Mouse (Mus musculus): ENCODE data around the gene Ankrd13d.

Gene Ankrd13d

GRCm38 (mm10) chr19:4282898-4283553, at the start of gene Ankrd13d:
Ankrd13d (minus strand) TSS chr19:4283137.
- in situ Hi-C loops (cut with MboI; ENCODE audit: unreplicated experiment in 2 of 2), result no loop called here

GRCm38 (mm10) chr19:4332653-4333052, 49.7 kb upstream of the Ankrd13d start:
- in situ Hi-C loops (cut with MboI; ENCODE audit: unreplicated experiment in 2 of 2), result loop anchor here in 1 of 2 experiments (5.0 kb wide), 1 partner anchor 85 kb away; no protein-coding TSS in a partner anchor

- in situ Hi-C loops (cut with MboI; ENCODE audit: unreplicated experiment in 2 of 2), result loop anchor here in 1 of 2 experiments (5.0 kb wide), 1 partner anchor 86 kb away; no protein-coding TSS in a partner anchor
Observed at GRCm38 (mm10) chr19:4331273-4331672, 48.3 kb upstream of the Ankrd13d start.

GRCm38 (mm10) chr19:4330603-4331002, 47.7 kb upstream of the Ankrd13d start:
- in situ Hi-C loops (cut with MboI; ENCODE audit: unreplicated experiment in 2 of 2), result loop anchor here in 1 of 2 experiments (5.0 kb wide), 1 partner anchor 87 kb away; no protein-coding TSS in a partner anchor

GRCm38 (mm10) chr19:4328737-4329304, 45.9 kb upstream of the Ankrd13d start:
- in situ Hi-C loops (cut with MboI; ENCODE audit: unreplicated experiment in 2 of 2), result no loop called here

GRCm38 (mm10) chr19:4326881-4327280, 43.9 kb upstream of the Ankrd13d start:
- in situ Hi-C loops (cut with MboI; ENCODE audit: unreplicated experiment in 2 of 2), result no loop called here

GRCm38 (mm10) chr19:4326106-4326505, 43.2 kb upstream of the Ankrd13d start:
- in situ Hi-C loops (cut with MboI; ENCODE audit: unreplicated experiment in 2 of 2), result no loop called here

GRCm38 (mm10) chr19:4322134-4322533, 39.2 kb upstream of the Ankrd13d start:
- in situ Hi-C loops (cut with MboI; ENCODE audit: unreplicated experiment in 2 of 2), result no loop called here

GRCm38 (mm10) chr19:4321622-4322021, 38.7 kb upstream of the Ankrd13d start:
- in situ Hi-C loops (cut with MboI; ENCODE audit: unreplicated experiment in 2 of 2), result no loop called here

- in situ Hi-C loops (cut with MboI; ENCODE audit: unreplicated experiment in 2 of 2), result no loop called here
Observed at GRCm38 (mm10) chr19:4319272-4319671, 36.3 kb upstream of the Ankrd13d start.

GRCm38 (mm10) chr19:4317181-4317580, 34.2 kb upstream of the Ankrd13d start:
- in situ Hi-C loops (cut with MboI; ENCODE audit: unreplicated experiment in 2 of 2), result no loop called here

- in situ Hi-C loops (cut with MboI; ENCODE audit: unreplicated experiment in 2 of 2), result no loop called here
Observed at GRCm38 (mm10) chr19:4315223-4315944, 32.4 kb upstream of the Ankrd13d start.

GRCm38 (mm10) chr19:4309776-4310185, 26.8 kb upstream of the Ankrd13d start:
- in situ Hi-C loops (cut with MboI; ENCODE audit: unreplicated experiment in 2 of 2), result loop anchor here (5.0 kb wide), 3 partner anchors 42 to 102 kb away; partner anchors contain the start of gene Ssh3 (in 1 of the 2)

GRCm38 (mm10) chr19:4309302-4309701, 26.4 kb upstream of the Ankrd13d start:
- in situ Hi-C loops (cut with MboI; ENCODE audit: unreplicated experiment in 2 of 2), result no loop called here

- in situ Hi-C loops (cut with MboI; ENCODE audit: unreplicated experiment in 2 of 2), result no loop called here
Observed at GRCm38 (mm10) chr19:4306190-4306577, 23.2 kb upstream of the Ankrd13d start, which contains the start of gene Grk2. Grk2 (minus strand) TSS chr19:4306222.

- in situ Hi-C loops (cut with MboI; ENCODE audit: unreplicated experiment in 2 of 2), result no loop called here
Observed at GRCm38 (mm10) chr19:4305491-4306189, 22.7 kb upstream of the Ankrd13d start.

- in situ Hi-C loops (cut with MboI; ENCODE audit: unreplicated experiment in 2 of 2), result no loop called here
Observed at GRCm38 (mm10) chr19:4304871-4305321, 22.0 kb upstream of the Ankrd13d start.

GRCm38 (mm10) chr19:4304251-4304821, 21.4 kb upstream of the Ankrd13d start:
- in situ Hi-C loops (cut with MboI; ENCODE audit: unreplicated experiment in 2 of 2), result no loop called here

GRCm38 (mm10) chr19:4303640-4303995, 20.7 kb upstream of the Ankrd13d start:
- in situ Hi-C loops (cut with MboI; ENCODE audit: unreplicated experiment in 2 of 2), result no loop called here

- in situ Hi-C loops (cut with MboI; ENCODE audit: unreplicated experiment in 2 of 2), result no loop called here
Observed at GRCm38 (mm10) chr19:4302936-4303639, 20.2 kb upstream of the Ankrd13d start.

Data from v-Abl transformed pro-B cells (cell line).